Mouse (Mus musculus): ENCODE measurements around the gene Fign.

The Fign gene

GRCm38 (mm10) chr2:64097937-64098617 is at the start of gene Fign:
Gene Fign, minus strand, starts transcription at chr2:64098038.
- DNase-seq = peak; percentile 98

DNA sequence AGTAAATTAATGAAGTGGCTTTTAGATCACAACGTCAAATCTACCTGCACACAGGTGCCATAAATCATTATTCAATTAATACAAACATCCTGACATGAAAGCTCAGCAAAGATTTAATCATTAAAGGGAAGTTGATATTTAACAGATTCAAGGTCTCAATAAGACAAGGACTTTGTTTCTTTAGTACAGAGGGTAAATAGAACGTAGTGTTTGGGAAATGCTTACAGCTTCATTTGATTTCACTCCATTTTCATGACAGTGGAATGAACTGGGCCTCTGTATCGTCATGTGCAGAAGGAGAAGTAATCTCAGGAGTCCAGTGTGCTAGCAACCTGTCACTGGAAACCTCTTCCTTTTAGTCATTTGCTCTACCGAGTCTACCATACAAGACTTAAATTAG is 35.8 kb upstream of the Fign start:
- no peak for DNase-seq

GRCm38 (mm10) chr2:64120495-64120894 is 22.7 kb upstream of the Fign start:
- DNase-seq = no peak

- no peak for DNase-seq
Measured at GRCm38 (mm10) chr2:64116613-64117012, 18.8 kb upstream of the Fign start.

DNA sequence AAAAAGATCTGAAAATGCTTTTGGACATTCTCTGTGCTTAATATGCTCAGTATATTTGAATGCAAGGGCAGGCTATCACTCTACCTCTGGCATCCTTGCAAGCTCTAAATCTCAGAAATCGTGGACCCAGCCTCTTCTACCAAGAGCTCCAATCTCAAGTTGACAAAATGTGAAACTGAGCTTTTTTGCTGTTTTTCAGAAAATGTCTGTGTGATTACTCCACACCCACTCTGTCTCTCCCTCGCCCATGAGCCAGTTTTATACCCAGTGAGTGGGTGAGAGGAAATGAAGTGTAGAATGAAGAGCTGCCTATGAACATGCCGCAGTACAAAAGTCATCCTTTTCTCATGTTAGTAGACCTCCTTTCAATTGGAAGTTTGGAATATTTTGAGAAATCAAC is 13.3 kb upstream of the Fign start:
- DNase-seq = no peak

GRCm38 (mm10) chr2:64109860-64110259 is 12.0 kb upstream of the Fign start:
- no peak for DNase-seq

DNA sequence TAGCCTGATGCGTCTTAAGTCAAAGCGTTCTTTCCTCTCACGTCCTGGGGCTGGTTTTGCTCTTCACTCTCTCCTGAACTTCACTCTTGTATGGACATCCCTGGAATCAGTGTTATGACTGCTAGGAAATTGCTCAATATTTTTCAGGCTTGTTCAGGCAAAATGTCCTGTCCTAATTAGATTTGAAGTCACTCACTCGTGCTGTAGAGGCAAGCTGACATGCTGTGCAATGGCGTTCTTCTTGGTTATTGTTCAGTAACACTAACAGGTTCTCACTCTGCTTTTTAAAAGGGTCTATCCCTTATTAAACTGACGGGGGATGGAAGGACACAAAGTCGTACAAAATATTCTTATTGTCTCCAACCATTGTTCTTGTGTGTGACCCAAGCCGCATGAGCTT is 10.2 kb upstream of the Fign start:
- DNase-seq = no peak

DNA sequence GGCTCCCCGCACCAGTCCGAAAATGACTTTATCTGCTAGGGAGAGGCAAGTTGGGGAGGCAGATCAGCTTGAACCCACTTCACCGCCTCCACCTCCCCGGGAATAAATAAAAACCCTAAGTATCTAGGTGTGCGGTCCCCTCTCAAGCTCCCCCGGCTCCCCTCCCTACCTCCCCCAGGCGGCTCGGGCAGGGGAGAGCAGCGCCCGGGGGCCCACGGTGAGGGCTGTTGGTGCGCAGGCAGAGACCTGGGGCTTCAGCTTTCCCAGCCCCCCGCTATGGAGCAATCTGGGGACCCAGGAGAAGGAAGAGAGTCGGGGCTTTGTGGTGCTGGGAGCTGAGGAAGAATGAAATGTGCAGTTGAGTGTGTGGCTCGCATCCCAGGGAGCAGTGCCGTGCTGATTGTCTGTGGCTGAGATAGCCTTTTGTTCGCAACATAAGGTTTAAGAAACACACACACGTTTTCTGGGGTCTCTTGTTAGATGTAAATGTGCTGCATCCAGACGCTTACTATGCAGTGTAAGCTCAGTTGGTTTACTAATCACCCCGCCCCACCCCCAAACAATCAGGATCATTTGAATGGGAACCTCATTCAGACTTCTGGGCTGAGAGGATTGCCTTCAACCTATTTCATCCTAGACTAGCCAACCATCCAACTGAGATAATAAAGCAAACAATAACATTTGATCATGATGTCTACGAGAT is 931 bp upstream of the Fign start:
- peak; percentile 89 for DNase-seq

- no peak for DNase-seq
Measured at GRCm38 (mm10) chr2:64096721-64097411, 972 bp downstream of the Fign start.

DNA sequence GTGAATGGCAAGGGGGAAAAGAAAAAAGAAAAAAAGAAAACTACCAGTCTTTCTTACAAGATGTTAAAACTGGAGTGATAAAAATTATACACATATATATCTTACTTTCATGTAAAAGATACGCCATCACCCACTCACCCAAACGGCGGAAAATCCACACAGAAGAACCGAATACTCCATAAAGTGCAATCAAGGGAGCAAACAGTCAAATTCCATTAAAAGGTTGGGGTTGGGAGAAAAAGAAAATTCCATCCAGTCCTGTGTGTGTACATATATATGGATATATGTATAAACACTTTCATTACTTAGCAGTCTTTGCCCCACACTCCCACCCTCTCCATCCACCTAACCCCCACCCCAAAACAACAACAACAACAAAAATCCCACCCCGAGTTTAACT is 1.7 kb downstream of the Fign start:
- DNase-seq = no peak

GRCm38 (mm10) chr2:64095561-64095960 is 2.3 kb downstream of the Fign start:
- no peak for DNase-seq

DNA sequence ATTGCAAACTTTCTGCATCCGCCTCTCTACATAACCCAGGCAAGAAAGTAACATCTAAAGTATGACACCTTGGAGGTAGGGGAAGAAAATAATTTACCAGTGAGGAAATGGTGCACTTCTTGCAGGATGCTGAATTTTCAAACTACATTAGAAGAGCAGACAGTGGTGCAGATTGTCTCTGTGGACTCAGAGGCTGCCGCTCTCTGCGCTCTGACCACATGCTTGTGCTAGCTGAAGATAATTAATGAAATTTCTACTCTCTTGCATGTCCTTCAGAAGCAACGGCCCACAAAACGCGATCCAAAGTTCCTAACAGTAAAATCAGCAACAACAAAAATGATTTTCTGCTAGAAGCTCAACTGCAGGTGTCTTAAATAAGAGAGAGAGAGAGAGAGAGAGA is 4.8 kb downstream of the Fign start:
- no peak for DNase-seq

DNA sequence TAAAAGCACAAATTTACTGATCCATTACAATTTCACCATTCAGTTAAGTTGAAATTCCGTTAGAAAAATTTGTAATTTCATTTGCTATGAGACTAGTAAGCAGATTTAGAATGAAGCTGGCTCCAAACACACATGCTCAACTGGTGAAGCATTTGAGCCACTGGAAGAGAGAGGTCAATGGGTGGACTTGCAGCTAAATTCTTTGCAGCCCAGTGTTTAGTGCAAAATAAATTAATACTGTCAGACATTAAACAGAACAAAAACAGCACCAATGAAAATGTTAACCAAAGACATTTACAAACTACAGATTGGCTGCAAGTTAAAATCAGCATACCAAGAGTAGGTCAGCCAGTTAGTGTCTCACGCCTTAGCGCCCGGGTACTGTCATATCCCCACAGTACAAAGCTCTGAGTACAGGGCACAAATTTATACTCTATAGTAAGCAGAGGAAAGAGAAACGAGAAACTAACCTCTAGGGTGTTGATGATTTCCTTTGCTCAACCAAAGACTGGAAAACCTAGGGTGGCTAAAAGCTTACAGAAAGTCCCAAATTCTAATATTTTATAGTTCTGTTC is 13.9 kb downstream of the Fign start:
- no peak for DNase-seq

DNA sequence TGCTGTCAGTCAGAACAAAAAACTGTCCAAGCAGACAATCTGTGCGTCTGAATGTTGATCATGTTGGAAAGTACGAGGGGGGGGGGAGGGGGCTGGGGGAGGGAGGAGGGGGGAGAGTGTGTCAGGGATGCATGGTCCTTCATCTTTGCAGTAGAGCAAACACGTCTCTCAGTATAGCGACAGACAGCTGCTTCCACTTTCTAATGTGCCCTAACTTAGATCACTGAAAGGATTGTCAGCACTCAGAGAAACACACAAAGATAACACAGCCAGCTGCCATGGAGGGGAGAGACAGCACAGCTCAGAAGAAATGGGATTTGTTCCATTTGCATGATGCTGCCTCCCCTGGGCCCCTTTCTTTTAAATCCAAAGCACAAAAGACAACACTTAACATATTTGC is 18.1 kb downstream of the Fign start:
- DNase-seq = peak; percentile 56

- no peak for DNase-seq
Measured at GRCm38 (mm10) chr2:64078551-64078950, 19.3 kb downstream of the Fign start.

- DNase-seq = no peak
Measured at GRCm38 (mm10) chr2:64077846-64078245, 20.0 kb downstream of the Fign start.

- DNase-seq = no peak
Measured at GRCm38 (mm10) chr2:64075873-64076272, 22.0 kb downstream of the Fign start.

DNA sequence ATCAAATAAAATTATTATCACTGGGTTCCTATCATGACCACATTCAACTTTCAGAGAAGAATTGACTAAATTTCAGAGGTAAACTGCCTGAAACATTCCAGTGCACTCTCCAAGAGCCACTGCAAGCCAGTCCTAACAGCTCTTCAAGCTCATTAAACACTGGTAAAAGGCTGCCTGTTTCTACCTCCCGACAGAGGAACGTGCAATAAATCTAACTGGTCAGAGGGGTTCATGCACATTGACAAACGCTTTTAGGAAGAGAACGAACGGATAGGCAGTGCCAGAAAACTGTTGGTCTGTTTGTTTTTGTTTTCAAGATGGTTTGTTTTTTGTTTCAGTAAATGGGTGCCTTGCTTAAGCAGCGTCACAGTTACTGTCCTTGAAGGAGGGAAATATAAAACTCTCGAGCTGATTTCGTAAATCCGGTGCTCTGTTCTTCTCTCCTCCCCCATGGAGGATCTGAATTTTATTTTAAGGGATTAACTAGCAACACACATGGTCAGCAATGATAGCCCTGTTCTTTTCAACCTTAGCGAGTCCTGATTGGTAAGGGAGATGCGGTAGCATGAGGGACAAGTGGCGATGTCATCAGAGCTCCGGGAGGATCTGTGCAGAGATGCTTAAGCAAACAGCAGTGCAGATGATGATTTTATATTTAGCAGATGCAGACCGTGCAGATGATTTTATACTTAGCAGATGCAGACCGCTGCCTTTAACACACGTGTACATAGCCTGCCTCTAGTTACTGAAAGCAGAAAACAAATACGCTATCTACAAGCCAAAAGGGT is 23.0 kb downstream of the Fign start:
- DNase-seq = peak; percentile 12

DNA sequence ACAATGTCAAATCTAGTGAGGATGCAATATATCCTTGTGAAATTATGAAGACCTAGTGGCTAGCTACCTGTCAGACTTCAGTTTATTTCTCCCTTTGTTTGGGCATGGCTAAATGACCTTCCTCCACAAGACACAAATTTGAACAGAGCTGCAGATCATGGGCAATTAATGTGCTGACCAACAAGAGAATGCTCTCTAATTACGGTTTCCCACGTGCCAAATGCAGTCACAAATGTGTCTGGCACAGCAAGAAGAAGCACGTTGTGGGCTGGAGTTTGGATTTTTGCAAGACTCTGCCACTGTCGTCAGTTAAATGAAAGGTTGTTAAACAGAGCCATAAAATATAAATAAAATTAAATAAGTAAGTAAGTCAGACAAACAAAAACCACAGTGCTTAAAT is 25.7 kb downstream of the Fign start:
- DNase-seq = no peak

DNA sequence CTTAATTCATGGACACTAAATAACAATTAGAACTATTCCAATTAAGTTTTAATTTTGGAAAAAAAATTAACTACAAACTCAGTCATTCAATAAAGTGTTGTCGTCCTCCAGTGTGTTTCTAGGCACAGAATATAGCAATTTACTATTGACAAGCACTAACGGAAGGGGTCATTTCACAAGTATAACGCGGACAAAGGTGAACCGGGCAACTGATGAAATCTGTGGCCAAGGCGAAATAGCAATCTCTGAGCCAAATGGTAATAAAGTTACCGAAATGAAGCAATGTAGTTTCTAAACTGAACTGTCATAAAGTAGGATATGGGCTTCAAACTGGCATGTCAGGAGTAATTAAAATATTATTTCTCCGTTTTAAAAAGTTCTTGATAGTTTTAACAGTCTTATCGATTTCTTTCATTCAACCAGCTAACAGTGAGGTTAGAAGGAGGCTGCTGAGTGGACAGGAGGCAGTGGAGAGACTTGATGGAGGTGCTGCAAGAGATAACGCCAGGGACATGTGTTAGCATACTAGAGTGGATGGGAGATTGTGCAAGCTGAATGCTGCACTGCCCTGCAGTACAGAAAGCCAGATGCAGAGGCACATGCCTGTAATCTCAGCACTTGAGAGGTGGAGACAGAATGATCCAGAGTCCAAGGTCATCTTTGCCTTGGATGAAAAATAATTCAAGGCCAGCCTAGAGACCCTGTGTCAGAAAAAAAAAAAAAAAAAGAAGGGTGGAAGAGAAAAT is 27.7 kb downstream of the Fign start:
- peak; percentile 96 for DNase-seq

DNA sequence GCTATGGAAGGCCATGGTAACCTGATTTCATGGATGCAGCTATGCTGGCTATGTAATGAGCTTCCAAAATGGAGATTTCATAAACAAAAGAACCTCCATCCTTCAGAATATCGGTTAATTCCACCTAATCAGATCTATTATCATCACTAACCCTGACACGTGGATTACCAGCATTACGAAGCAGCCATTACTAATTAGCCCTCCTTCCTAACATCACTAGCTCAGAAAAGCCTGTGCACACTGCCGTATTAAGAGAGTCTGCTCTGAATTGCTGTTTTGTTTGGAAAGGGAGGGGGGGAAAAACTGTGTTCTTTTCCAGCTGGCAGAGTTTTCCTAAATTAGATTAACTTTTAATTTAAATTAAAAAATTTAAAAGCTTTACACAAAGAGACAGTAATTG is 32.3 kb downstream of the Fign start:
- DNase-seq = no peak

GRCm38 (mm10) chr2:64059477-64059876 is 38.4 kb downstream of the Fign start:
- DNase-seq = no peak
